Mouse (Mus musculus) liver, postnatal 0 days (tissue): ENCODE results near the gene B3galt5.

Experiments
- CTCF ChIP-seq: sonication (generic); IDR thresholded peaks from 2 replicates; pipeline ENCODE4 v1.5.1; 2016; ENCODE audit warnings: antibody characterized with exemption, low read depth
- EP300 ChIP-seq: IDR thresholded peaks from 2 replicates; pipeline ENCODE4 v1.6.1; 2016; ENCODE audit warnings: antibody characterized with exemption, low read depth, mild to moderate bottlenecking

DNA sequence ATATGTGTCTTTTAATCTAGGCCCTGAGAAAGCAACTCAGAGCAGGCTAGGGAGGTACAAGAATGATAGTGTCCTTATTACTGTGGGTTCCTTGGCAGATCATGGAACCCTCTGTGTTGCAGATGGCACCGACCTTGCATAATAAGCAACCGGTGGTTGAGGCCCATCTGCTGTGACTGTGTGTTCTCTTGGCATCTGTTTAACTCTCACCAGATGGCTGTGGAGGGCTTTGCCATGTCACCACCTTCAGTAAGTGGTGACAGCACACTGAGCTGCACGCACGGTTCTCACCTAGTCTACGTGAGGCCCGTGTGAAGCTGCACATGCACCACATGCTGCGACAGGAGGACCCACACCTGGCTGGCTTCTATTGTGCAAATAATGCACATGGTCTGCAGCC is 14.0 kb downstream of the B3galt5 start:
- TF ChIP-seq CTCF (no peak), EP300 (no peak)
